Mouse (Mus musculus) cerebellum, postnatal 14 days (tissue): ENCODE data around the gene BB287469.
A peak's percentile ranks its signal among the peaks of the same experiment; 100 is the strongest.
"Not testable (repeated sequence)": the region's sequence is repeated elsewhere in the genome, so short reads cannot be mapped to it uniquely, and the experiment has no call there.

ENCODE experiments used
- DNase-seq, 2 experiments: peaks; one replicate each; pipeline ENCODE4 v3.0.0; 2021; ENCODE audit warnings: mixed read lengths in 2 of 2

BB287469 gene

DNA sequence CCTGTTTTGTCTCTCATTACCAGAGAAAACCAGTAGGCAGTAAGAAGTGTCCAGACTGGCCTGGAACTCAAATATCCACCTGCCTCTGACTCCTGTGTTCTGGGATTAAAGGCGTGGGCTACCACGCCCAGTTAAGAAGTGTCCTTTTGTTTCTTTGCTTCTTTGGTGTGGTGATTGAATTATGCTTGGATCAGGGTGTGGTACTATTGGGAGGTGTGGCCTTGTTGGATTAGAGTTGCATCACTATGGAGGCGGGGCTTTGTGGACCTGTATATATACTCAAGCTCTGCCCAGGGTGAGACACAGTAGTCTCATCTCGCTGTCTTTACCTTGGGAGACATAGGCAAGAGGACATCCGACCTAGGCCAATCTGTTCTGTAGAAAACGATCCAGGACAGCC, at the start of gene BB287469:
TSS of gene BB287469 (plus strand) at position 301 of the 400 bp plus-strand sequence.
- not testable (repeated sequence) for DNase-seq

GRCm38 (mm10) chr12:87775655-87776054, 40.7 kb upstream of the BB287469 start, which contains the start of gene Gm21319:
TSS of gene Gm21319 (minus strand) at chr12:87775755.
- DNase-seq = not testable (repeated sequence)

GRCm38 (mm10) chr12:87795212-87795611, 21.2 kb upstream of the BB287469 start, which contains the start of gene Gm21936:
TSS of gene Gm21936 (plus strand) at chr12:87795512.
- not testable (repeated sequence) for DNase-seq

- not testable (repeated sequence) for DNase-seq
Observed at GRCm38 (mm10) chr12:87797971-87798370, 18.4 kb upstream of the BB287469 start.

DNA sequence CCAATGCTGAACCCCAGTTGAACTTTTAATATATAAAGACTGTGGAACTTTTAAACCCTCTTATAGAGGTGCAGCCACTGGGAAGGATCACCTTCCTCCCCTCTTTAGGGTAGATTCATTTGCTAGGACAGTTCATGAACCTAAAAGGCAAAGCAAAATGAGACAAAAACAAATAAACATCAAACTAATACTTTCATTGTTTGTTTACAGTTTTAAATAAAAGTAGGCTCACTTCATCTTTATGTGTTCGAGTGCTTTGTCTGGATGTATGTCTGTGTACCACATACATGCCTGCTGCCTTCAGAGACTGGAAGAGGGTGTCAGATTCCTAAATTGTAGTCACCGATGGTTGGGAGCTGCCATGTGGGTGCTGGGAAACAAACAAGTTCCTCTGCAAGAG, 25.9 kb downstream of the BB287469 start, which contains the start of gene Gm2001:
TSS of gene Gm2001 (minus strand) at position 101 of the 400 bp plus-strand sequence.
- DNase-seq = not testable (repeated sequence)

GRCm38 (mm10) chr12:87850657-87851056, 34.3 kb downstream of the BB287469 start:
- DNase-seq = not testable (repeated sequence)

DNA sequence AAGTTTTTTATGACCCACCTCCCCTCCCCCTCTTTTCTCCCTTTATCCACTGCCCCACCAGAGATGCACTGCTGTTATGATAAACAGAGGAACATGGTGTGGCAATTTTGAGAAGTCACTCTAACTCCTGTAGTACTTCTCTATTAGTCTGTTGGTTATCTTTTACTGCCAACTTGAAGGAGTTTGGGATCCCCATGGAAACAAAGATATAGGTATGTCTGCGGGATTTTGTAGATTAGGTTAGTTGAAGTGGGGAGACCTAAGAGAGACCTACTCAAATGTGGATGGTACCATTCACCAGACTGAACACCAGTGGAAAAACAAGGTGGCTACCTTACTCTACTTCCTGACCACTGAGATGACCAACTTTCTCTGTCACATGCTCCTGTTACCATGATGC, 39.7 kb downstream of the BB287469 start:
- not testable (repeated sequence) for DNase-seq

GRCm38 (mm10) chr12:87861740-87862692, 45.6 kb downstream of the BB287469 start:
- peak in 1 of 2 experiments; percentile 3 for DNase-seq

DNA sequence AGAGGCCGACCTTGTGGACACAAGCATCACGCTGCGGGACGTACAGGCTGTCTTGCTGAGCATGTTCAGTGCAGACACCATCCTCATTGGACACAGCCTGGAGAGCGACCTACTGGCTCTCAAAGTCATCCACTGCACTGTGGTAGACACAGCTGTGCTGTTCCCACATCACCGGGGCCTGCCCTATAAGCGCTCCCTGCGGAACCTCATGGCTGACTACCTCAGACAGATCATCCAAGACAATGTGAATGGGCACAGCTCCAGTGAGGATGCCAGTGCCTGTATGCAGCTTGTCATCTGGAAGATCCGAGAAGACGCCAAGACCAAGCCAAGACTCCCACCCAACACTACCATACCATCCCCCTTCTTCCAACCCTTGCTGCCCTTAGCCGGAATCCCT, 47.3 kb downstream of the BB287469 start:
- DNase-seq = not testable (repeated sequence)

DNA sequence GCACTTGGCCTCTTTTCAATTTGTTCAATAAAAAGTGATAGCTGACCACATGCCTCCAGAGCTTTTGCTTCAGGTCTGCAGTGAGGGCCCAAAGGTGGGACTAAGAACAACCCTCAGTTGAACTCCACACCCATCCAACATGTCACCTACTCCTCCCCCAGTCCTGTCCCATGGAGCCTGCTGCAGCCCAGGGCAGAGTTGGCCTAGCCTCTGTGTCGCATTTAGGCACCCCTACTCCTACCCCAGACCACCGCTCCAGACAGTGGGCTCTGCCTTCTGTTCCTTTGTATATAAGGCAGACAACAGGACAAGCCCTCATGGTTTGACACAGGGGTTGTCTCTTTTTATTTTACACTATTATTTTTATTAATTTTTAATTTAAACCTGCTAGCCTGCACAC, 47.7 kb downstream of the BB287469 start:
- not testable (repeated sequence) for DNase-seq
